Mouse (Mus musculus): ENCODE results near the gene Tmprss11e.

DNA sequence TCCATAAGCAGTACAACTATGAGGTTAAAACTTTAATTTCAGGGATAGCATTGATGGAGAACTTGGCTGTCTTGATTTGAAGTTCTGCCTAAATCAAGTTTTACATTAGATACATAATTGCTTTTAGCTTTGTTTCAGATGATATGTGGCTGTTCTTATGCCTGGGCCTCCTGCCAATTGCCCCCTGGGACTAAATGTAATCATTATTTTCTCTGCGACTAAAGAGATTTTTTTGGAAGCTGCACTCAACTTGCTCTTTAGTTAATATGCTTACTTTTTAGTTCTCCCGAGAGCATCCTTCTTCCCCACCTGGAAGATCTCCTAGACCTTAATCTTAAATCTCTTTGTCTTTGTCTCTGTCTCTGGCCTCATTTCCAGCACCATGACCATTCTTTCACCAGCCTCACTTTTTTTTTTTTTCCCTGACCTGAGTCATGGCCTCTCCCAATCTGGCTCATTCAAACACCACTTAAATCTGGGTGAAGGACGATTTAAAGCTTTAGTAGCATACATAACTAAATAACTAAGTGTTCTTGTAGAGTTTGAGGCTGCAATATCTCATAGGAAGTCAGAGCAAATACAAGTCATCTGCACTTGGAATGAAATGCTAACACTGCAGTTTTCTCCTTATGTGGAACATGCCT, 23.5 kb upstream of the Tmprss11e start:
- TF ChIP-seq CTCF (IDR thresholded peaks at IDR 0.05) (no peak), EP300 (IDR thresholded peaks at IDR 0.05; ENCODE audit: insufficient read depth, low read depth, low read length) (no peak), POLR2A (IDR thresholded peaks at IDR 0.05; ENCODE audit: insufficient read depth, low read depth, low read length) (no peak)

All from heart, adult 2 months (tissue).